Mouse (Mus musculus): ENCODE results near the gene B3galt4.
"Not testable (repeated sequence)": the region's sequence is repeated elsewhere in the genome, so short reads cannot be mapped to it uniquely, and the experiment has no call there.

Gene B3galt4

DNA sequence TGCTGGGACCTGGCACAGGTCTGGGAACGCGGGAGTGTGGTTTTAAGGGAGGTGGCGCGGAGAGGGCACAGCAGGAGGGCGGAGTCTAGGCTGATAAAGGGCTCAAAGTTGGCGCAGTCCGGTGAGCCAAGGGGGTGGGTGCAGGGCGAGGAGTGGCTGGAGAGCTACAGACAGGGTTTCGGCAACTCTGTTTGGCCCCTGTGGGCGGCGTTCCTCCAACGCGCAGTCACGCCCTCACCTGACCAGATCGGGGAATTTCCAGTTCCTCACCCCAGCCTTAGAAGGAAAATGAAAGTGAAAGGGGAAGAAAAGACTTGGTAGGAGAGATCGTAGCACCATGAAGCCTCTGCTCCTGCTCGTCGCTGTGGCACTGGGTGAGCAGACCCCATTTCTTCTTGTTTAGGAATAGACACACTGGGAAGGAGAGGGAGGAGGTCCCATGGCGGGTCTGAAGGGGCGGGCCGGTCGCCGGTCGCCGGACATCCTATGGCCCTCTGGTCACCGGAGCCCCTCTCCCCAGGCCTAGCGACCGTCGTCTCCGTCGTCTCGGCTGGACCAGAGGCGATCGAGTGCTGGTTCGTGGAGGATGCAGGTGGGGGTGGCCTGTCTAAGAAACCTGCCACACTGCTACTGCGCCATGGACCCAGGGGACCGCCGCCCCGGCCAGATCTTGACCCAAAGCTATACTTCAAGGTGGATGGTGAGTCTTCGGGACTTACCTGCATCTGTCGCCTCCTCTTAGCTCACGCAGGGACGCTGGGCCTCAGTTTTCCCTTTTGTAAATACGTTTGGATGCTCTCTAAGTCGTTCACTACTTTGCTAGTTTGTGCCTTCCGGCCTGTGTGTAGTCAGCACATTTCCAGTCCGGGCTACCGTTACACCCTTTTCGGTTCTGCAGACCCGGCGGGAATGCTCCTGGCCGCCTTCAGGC, 31.7 kb downstream of the B3galt4 start:
- peak; percentile 75 to 82 for DNase-seq

GRCm38 (mm10) chr17:33918293-33919203, 32.7 kb downstream of the B3galt4 start:
- DNase-seq: peak in 1 of 2 experiments; percentile 51

DNA sequence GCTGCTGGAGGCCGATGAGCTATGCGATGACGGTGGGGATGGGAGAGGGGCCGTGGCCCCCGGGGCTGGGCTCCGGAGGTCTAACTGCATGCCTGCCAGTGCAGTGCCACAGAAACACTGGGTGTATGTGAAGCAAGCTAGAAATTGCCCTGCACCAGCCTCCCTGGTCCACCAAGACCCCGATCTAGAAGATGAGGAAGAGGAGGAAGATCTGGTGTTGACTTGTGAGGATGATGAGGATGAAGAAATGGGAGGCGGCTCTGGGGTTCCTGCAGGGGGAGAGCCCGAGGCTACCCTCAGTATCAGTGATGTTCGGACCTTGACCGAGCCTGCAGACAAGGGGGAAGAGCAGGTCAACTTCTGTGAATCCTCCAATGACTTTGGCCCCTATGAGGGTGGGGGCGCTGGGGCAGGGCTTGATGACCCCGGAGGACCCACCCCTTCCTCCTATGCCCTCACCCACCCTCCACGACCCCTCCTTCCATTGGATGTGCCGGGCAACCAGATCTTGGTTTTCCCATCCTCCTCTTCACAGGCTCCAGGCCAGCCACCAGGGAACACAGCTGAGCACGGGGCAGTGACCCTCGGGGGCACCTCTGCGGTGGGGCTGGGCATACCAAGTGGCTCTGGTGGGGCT, 33.5 kb downstream of the B3galt4 start:
- peak in 1 of 2 experiments; percentile 29 for DNase-seq

- peak in 1 of 2 experiments; percentile 40 for DNase-seq
These were observed 34.2 kb downstream of the B3galt4 start for GRCm38 (mm10) chr17:33916847-33917655.

DNA sequence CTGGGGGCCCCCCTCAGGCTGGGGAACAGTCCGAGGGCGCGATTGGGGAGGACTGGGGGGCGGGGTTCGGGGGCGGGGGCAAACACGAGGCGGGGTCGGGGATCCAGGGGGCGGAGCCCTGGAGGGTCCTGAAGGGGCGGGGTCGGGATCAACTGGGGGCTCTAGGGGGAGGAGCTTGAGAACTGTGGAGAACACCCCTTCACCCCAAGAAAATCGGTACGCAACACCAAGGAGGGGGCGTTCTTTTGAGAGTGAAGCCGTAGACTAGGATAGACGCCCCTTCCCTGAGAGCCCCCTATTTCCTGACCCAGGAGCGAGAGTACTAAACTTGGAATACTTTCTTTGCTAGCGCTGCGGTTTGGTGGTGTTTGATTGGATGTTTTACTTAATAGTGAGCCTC, 35.0 kb downstream of the B3galt4 start:
- peak in 1 of 2 experiments; percentile 82 for DNase-seq

GRCm38 (mm10) chr17:33915671-33916250, 35.5 kb downstream of the B3galt4 start, which contains the start of the genes Tapbp and Zbtb22:
Tapbp (plus strand) TSS chr17:33915899.
Zbtb22 (plus strand) TSS chr17:33915904.
- peak; percentile 93 to 95 for DNase-seq

- peak in 1 of 2 experiments; percentile 28 for DNase-seq
These were observed 36.3 kb downstream of the B3galt4 start for GRCm38 (mm10) chr17:33914969-33915391.

DNA sequence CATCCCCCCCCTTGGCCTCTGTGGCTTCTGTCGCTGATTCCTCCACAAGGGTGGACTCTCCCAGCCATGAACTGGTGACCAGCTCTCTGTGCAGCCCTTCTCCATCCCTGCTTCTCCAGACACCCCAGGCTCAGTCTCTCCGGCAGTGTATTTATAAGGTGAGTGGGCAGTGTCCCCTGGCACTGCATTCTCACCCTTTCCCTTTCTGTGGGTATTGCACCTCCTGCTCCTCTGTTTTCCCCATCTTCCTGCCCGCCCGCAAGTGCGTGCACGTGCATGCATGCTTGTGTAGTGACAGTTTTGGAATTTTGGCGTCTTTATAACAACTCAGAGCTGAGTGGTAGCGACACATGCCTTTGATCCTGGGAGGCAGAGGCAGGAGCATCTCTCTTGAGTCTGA, 37.4 kb downstream of the B3galt4 start:
- DNase-seq: no peak

DNA sequence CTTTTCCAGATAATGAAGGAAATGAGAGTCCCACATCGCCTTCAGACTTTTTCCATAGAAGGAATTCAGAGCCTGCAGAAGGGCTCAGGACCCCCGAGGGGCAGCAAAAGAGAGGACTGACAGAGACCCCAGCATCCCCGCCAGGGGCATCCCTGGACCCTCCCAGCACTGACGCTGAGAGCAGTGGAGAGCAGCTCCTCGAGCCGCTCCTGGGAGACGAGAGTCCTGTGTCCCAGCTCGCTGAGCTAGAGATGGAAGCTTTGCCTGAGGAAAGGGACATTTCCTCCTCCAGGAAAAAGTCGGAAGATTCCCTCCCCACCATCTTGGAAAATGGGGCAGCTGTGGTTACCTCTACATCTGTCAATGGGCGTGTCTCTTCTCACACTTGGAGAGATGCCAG, 38.0 kb downstream of the B3galt4 start:
- DNase-seq: no peak

DNA sequence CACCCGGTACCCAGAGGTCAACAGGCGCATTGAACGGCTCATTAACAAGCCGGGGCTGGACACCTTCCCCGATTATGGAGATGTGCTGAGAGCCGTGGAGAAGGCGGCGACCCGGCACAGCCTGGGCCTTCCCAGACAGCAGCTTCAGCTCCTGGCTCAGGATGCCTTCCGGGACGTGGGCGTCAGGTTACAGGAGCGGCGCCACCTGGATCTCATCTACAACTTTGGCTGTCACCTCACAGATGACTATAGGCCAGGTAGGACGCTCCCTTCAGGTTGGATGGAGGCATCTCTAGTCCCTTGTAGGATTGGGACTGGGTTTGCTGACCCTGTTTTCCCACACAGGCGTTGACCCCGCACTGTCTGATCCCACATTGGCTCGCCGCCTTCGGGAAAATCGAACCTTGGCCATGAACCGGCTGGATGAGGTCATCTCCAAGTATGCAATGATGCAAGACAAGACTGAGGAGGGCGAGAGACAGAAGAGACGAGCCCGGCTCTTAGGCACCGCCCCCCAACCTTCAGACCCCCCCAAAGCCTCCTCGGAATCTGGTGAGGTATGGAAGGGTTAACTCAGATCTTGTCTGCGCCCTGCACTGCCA, 39.4 kb downstream of the B3galt4 start:
- peak in 1 of 2 experiments; percentile 22 for DNase-seq

- no peak for DNase-seq
These were observed 40.1 kb downstream of the B3galt4 start for GRCm38 (mm10) chr17:33911052-33911812.

GRCm38 (mm10) chr17:33910346-33911051, 40.8 kb downstream of the B3galt4 start:
- DNase-seq: peak in 1 of 2 experiments; percentile 34

- DNase-seq: peak; percentile 57 to 59
These were observed 41.4 kb downstream of the B3galt4 start for GRCm38 (mm10) chr17:33909869-33910250.

DNA sequence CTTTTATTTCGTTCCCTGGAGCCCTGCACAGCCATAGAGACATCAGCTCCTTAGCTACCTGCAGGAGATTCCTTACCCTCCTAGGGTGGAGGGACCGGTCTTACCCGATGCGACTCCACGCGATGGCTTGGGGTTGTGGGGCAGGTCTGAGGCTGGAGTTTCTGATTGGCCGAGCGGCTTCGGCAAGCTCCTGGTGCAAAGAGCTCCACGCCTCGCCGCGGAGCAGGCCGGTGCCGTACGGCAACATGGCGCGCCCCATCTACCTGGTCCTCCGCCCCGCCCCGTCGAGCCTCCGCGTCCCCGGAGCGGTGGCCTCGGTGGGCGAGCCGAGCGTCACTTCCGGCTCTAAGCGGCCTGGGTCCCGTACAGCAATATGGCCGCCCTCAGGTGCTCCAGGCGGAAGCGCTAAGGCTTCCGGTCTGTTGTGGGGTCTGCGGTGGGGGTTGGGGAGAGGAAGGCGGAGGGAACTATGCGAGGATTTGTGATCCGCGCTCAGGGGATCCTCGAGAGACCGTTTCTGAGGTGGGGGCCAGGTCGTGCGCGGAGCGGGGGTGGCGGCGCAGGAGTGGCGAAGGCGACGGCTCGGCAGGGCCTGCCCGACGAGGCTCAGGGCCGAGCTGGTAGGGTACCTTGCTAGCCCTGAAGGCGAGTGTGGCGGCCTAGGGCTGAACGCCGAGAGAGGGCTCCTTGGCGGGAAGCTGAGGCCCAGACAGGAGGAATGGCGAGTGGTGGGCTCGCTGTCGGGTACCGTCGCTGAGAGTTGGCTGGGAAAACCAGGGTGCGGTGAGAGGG, 42.0 kb downstream of the B3galt4 start, which contains the start of gene Daxx:
TSS of gene Daxx (plus strand) at position 338 of the 792 bp plus-strand sequence.
- peak; percentile 98 to 99 for DNase-seq

GRCm38 (mm10) chr17:33908331-33909076, 42.8 kb downstream of the B3galt4 start:
- DNase-seq: peak; percentile 47 to 62

DNA sequence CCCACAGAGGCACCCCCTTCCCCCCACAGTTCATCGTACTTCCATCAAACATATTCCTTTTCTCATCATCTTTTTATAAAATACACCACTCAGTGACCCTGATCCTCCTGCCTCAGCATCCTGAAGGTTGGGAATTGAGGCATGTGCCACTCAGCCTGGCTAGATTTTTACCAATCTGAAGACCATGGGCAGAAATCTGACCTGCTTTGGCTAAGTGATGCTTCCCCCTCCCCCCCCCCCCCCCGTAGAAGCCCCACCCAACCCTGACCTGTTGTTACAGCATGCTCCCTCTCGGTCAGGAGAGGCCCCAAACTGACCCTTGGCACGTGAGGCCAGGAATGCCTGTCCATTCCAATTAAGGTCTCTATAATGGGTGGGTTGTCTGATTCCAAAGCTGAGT, 46.5 kb downstream of the B3galt4 start, which contains the start of gene Platr17:
TSS of gene Platr17 (plus strand) at position 301 of the 400 bp plus-strand sequence.
- not testable (repeated sequence) for DNase-seq

GRCm38 (mm10) chr17:33903911-33904651, 47.2 kb downstream of the B3galt4 start:
- DNase-seq: not testable (repeated sequence)

All from thymus, postnatal 36 days (tissue).